ENCODE assay signal across 15 mouse cellular contexts in genomic region chr9:97429885-97430449, GRCm38 (mm10).
"Had no signal": no experiment of that assay in that cellular context is flagged by ENCODE, and none has a peak within 500 bp of the region (broad histone marks: within the 10 kb centered on the region; RNA-seq: fewer than 3 reads in every experiment).

No protein-coding gene starts in this region.

- H3K4me3 ChIP-seq: neural tube, embryonic 15.5 days; stomach, embryonic 15.5 days had no signal

- H3K36me3 ChIP-seq: neural tube, embryonic 15.5 days; stomach, embryonic 15.5 days had no signal

- H3K9me3 ChIP-seq: neural tube, embryonic 15.5 days; stomach, embryonic 15.5 days had no signal

- H3K9ac ChIP-seq: neural tube, embryonic 15.5 days; stomach, embryonic 15.5 days had no signal

- H3K27me3 ChIP-seq: neural tube, embryonic 15.5 days; stomach, embryonic 15.5 days had no signal

- H3K4me1 ChIP-seq: neural tube, embryonic 15.5 days; stomach, embryonic 15.5 days had no signal

- H3K4me2 ChIP-seq: neural tube, embryonic 15.5 days; stomach, embryonic 15.5 days had no signal

- H3K27ac ChIP-seq: neural tube, embryonic 15.5 days; stomach, embryonic 15.5 days; stomach, postnatal 0 days had no signal

- DNase-seq: retina, postnatal 1 day; right cerebral cortex, adult 18-20 months; right cerebral cortex, postnatal 14 days; right cerebral cortex, postnatal 25 days; right cerebral cortex, postnatal 4 days; spleen, adult 18-20 months; thymus, adult 18-20 months; thymus, adult 2 months; thymus, postnatal 14 days; thymus, postnatal 25 days; thymus, postnatal 36 days; thymus, postnatal 4 days had no signal
